Mouse (Mus musculus) ZHBTc4 (cell line): ENCODE data around the gene Trip10.

Experiments
- DNase-seq: peaks from one replicate; pipeline ENCODE4 v3.0.0-alpha.2; 2011; ENCODE audit warnings: low read depth, low spot score

The Trip10 gene

GRCm38 (mm10) chr17:57290671-57291055 is 41.4 kb downstream of the Trip10 start:
- DNase-seq, result no peak

GRCm38 (mm10) chr17:57292302-57292701 is 43.0 kb downstream of the Trip10 start:
- no peak for DNase-seq

- no peak for DNase-seq
Measured at GRCm38 (mm10) chr17:57292968-57293367, 43.7 kb downstream of the Trip10 start.

- no peak for DNase-seq
Measured at GRCm38 (mm10) chr17:57295935-57296334, 46.7 kb downstream of the Trip10 start.

GRCm38 (mm10) chr17:57297040-57297439 is 47.8 kb downstream of the Trip10 start:
- DNase-seq, result no peak

GRCm38 (mm10) chr17:57305593-57305992 is 56.3 kb downstream of the Trip10 start:
- DNase-seq, result peak; percentile 66

GRCm38 (mm10) chr17:57307074-57307473 is 57.8 kb downstream of the Trip10 start:
- no peak for DNase-seq

GRCm38 (mm10) chr17:57311801-57312200 is 62.5 kb downstream of the Trip10 start:
- DNase-seq, result peak; percentile 77
